Mouse (Mus musculus): ENCODE data around the gene Htatip2. TPM values are rescaled to one million over a fixed set of nuclear protein-coding genes. Genes with fewer than 3 reads are reported as not detected.

Gene Htatip2
- polyA plus RNA-seq, 1 experiment from 2014 or later, result 5.2 TPM

- Histone ChIP-seq H3K4me1 (ENCODE audit: control insufficient read depth, insufficient read depth, low read depth, low read length) (no peaks in the 10 kb centered on the region), H3K9ac (ENCODE audit: low read depth, low read length) (no peak overlapping the region), H3K4me2 (ENCODE audit: low read length) (no peak overlapping the region), H3K27ac (ENCODE audit: low read depth, low read length) (no peak overlapping the region), H3K36me3 (ENCODE audit: control insufficient read depth, insufficient read depth, low read length) (peaks cover 9% of the 10 kb centered on the region; the same call in 1 of the 2 replicates), H3K27me3 (replicated peaks; ENCODE audit: control insufficient read depth, insufficient read depth, low read length) (no peaks in the 10 kb centered on the region), H3K4me3 (ENCODE audit: low read length) (no peak overlapping the region), H3K9me3 (ENCODE audit: control insufficient read depth, low read length) (no peaks in the 10 kb centered on the region)
- WGBS, result 85% methylated on average over 5 of the region's 5 CpGs
- no peak for ATAC-seq
Observed at GRCm38 (mm10) chr7:49804638-49805165, 45.8 kb downstream of the Htatip2 start.

- peaks cover 9% of the 10 kb centered on the region; the same call in 1 of the 2 replicates for H3K36me3 ChIP-seq (ENCODE audit: control insufficient read depth, insufficient read depth, low read length)
- H3K4me3 ChIP-seq (ENCODE audit: low read length), result no peak overlapping the region
- H3K4me1 ChIP-seq (ENCODE audit: control insufficient read depth, insufficient read depth, low read depth, low read length), result no peaks in the 10 kb centered on the region
- no peak for ATAC-seq
- 59% methylated on average over 3 of the region's 3 CpGs for WGBS
- H3K9me3 ChIP-seq (ENCODE audit: control insufficient read depth, low read length), result no peaks in the 10 kb centered on the region
- H3K27me3 ChIP-seq (replicated peaks; ENCODE audit: control insufficient read depth, insufficient read depth, low read length), result no peaks in the 10 kb centered on the region
- no peak overlapping the region for H3K9ac ChIP-seq (ENCODE audit: low read depth, low read length)
- H3K27ac ChIP-seq (ENCODE audit: low read depth, low read length), result no peak overlapping the region
- H3K4me2 ChIP-seq (ENCODE audit: low read length), result no peak overlapping the region
Observed at GRCm38 (mm10) chr7:49805618-49806017, 46.7 kb downstream of the Htatip2 start.

GRCm38 (mm10) chr7:49807093-49807682 is 48.3 kb downstream of the Htatip2 start:
- no peak overlapping the region for H3K4me2 ChIP-seq (ENCODE audit: low read length)
- peaks cover 9% of the 10 kb centered on the region; the same call in 1 of the 2 replicates for H3K36me3 ChIP-seq (ENCODE audit: control insufficient read depth, insufficient read depth, low read length)
- H3K4me3 ChIP-seq (ENCODE audit: low read length), result no peak overlapping the region
- H3K9me3 ChIP-seq (ENCODE audit: control insufficient read depth, low read length), result no peaks in the 10 kb centered on the region
- 90% methylated on average over 9 of the region's 9 CpGs for WGBS
- no peak for ATAC-seq
- no peaks in the 10 kb centered on the region for H3K27me3 ChIP-seq (replicated peaks; ENCODE audit: control insufficient read depth, insufficient read depth, low read length)
- H3K27ac ChIP-seq (ENCODE audit: low read depth, low read length), result no peak overlapping the region
- no peaks in the 10 kb centered on the region for H3K4me1 ChIP-seq (ENCODE audit: control insufficient read depth, insufficient read depth, low read depth, low read length)
- no peak overlapping the region for H3K9ac ChIP-seq (ENCODE audit: low read depth, low read length)

DNA sequence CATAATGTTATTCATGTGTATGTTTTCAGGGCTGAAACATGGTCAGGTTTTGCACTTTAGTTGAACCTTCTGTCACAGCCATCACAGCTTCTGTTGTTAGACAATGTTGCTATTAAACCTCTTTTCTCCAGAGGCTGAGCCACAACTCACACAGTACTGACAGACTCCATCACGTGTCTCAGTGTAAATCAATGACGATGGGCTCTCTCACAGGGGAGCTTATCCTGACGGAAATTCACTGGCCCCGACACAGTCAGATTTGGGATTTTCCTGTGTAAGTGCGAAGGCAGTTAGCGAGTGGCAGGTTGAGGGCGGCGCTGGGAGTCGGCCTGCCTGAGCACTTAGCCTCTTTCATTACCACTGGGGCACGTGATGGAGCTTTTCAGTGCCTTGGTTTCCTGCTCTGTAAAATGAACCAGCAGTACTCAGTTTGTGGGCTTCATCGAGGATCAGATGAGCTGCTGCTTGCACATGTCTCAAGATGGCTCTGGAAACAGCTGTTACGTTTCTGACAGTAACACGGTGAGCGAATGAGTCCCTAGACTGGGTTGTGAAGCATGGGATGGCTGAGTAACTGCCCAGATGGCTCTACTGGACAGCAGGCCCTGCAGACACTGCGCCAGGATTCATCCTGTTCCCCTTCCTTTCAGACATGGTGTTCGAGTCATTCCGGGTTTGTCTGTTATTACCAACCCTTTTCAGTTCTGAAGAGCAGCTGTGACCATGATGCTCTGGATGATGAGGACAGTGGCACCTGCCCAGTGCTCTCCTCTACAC is 49.1 kb downstream of the Htatip2 start:
- Histone ChIP-seq H3K36me3 (ENCODE audit: control insufficient read depth, insufficient read depth, low read length) (peaks cover 9% of the 10 kb centered on the region; the same call in 1 of the 2 replicates), H3K4me2 (ENCODE audit: low read length) (no peak overlapping the region), H3K4me1 (ENCODE audit: control insufficient read depth, insufficient read depth, low read depth, low read length) (no peaks in the 10 kb centered on the region), H3K27ac (ENCODE audit: low read depth, low read length) (no peak overlapping the region), H3K9me3 (ENCODE audit: control insufficient read depth, low read length) (no peaks in the 10 kb centered on the region), H3K27me3 (replicated peaks; ENCODE audit: control insufficient read depth, insufficient read depth, low read length) (no peaks in the 10 kb centered on the region), H3K4me3 (ENCODE audit: low read length) (no peak overlapping the region), H3K9ac (ENCODE audit: low read depth, low read length) (no peak overlapping the region)
- WGBS, result 65% methylated on average over 17 of the region's 17 CpGs
- ATAC-seq, result peak; percentile 57; the same call in 1 of the 2 replicates

DNA sequence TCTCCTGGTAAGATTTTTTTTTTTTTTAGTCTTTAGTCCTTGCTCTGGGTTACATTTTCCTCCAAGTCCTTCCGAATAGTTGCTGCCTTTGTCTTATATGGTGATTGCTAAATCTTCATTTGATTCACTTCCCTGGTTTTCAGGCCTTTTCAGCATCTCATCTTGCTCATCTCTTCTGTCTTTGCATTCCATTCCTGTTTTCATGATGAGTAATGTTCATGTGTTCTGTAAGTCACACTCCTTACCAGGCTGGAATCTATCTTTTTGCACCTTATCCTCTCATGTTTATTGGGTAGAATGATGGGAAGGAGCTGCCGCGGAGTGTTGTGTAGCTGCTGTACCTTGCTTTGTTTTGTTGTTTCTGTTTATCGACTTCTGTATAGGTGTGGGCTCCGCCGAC is 50.2 kb downstream of the Htatip2 start:
- peaks cover 6% of the 10 kb centered on the region; the same call in 1 of the 2 replicates for H3K36me3 ChIP-seq (ENCODE audit: control insufficient read depth, insufficient read depth, low read length)
- 86% methylated on average over 6 of the region's 6 CpGs for WGBS
- H3K4me3 ChIP-seq (ENCODE audit: low read length), result no peak overlapping the region
- no peak overlapping the region for H3K27ac ChIP-seq (ENCODE audit: low read depth, low read length)
- no peak overlapping the region for H3K4me2 ChIP-seq (ENCODE audit: low read length)
- no peak overlapping the region for H3K9ac ChIP-seq (ENCODE audit: low read depth, low read length)
- no peaks in the 10 kb centered on the region for H3K4me1 ChIP-seq (ENCODE audit: control insufficient read depth, insufficient read depth, low read depth, low read length)
- ATAC-seq, result no peak
- no peaks in the 10 kb centered on the region for H3K9me3 ChIP-seq (ENCODE audit: control insufficient read depth, low read length)
- no peaks in the 10 kb centered on the region for H3K27me3 ChIP-seq (replicated peaks; ENCODE audit: control insufficient read depth, insufficient read depth, low read length)

DNA sequence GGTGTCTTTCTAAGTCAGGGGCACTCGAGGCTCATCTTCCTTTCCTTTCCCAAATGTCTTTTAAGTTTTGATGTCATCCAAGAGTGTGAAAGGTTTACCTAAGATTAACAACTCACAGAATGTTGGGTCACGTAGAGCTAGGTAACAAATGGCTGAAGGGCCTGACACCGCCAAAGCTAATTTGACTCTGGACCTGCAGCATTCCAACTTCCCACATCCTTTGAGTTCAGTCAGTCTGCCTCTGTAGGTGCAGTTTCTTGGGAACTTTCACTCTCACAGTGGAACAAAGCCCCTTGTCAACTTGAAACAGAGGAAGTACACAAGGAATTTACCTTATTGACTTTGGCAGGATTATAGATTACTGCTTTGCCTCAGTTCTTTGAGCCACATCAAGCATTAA is 50.6 kb downstream of the Htatip2 start:
- no peak overlapping the region for H3K9ac ChIP-seq (ENCODE audit: low read depth, low read length)
- no peak overlapping the region for H3K4me2 ChIP-seq (ENCODE audit: low read length)
- H3K27ac ChIP-seq (ENCODE audit: low read depth, low read length), result no peak overlapping the region
- no peak overlapping the region for H3K4me3 ChIP-seq (ENCODE audit: low read length)
- no peaks in the 10 kb centered on the region for H3K27me3 ChIP-seq (replicated peaks; ENCODE audit: control insufficient read depth, insufficient read depth, low read length)
- H3K4me1 ChIP-seq (ENCODE audit: control insufficient read depth, insufficient read depth, low read depth, low read length), result no peaks in the 10 kb centered on the region
- 65% methylated on average over 3 of the region's 3 CpGs for WGBS
- no peak for ATAC-seq
- peaks cover 6% of the 10 kb centered on the region; the same call in 1 of the 2 replicates for H3K36me3 ChIP-seq (ENCODE audit: control insufficient read depth, insufficient read depth, low read length)
- H3K9me3 ChIP-seq (ENCODE audit: control insufficient read depth, low read length), result no peaks in the 10 kb centered on the region

- no peaks in the 10 kb centered on the region for H3K9me3 ChIP-seq (ENCODE audit: control insufficient read depth, low read length)
- 53% methylated on average over 4 of the region's 4 CpGs for WGBS
- no peak overlapping the region for H3K27ac ChIP-seq (ENCODE audit: low read depth, low read length)
- H3K9ac ChIP-seq (ENCODE audit: low read depth, low read length), result no peak overlapping the region
- H3K4me1 ChIP-seq (ENCODE audit: control insufficient read depth, insufficient read depth, low read depth, low read length), result no peaks in the 10 kb centered on the region
- peaks cover 9% of the 10 kb centered on the region for H3K36me3 ChIP-seq (ENCODE audit: control insufficient read depth, insufficient read depth, low read length)
- H3K4me2 ChIP-seq (ENCODE audit: low read length), result no peak overlapping the region
- ATAC-seq, result peak; percentile 63; the same call in 1 of the 2 replicates
- H3K27me3 ChIP-seq (replicated peaks; ENCODE audit: control insufficient read depth, insufficient read depth, low read length), result no peaks in the 10 kb centered on the region
- no peak overlapping the region for H3K4me3 ChIP-seq (ENCODE audit: low read length)
Observed at GRCm38 (mm10) chr7:49811346-49811745, 52.4 kb downstream of the Htatip2 start.

- Histone ChIP-seq H3K27ac (ENCODE audit: low read depth, low read length) (no peak overlapping the region), H3K36me3 (ENCODE audit: control insufficient read depth, insufficient read depth, low read length) (peaks cover 6% of the 10 kb centered on the region), H3K9me3 (ENCODE audit: control insufficient read depth, low read length) (no peaks in the 10 kb centered on the region), H3K9ac (ENCODE audit: low read depth, low read length) (no peak overlapping the region), H3K4me3 (ENCODE audit: low read length) (no peak overlapping the region), H3K4me2 (ENCODE audit: low read length) (no peak overlapping the region), H3K4me1 (ENCODE audit: control insufficient read depth, insufficient read depth, low read depth, low read length) (no peaks in the 10 kb centered on the region; the same call in 1 of the 2 replicates), H3K27me3 (replicated peaks; ENCODE audit: control insufficient read depth, insufficient read depth, low read length) (no peaks in the 10 kb centered on the region)
- 15% methylated on average over 4 of the region's 4 CpGs for WGBS
- ATAC-seq, result no peak
Observed at GRCm38 (mm10) chr7:49819393-49819792, 60.5 kb downstream of the Htatip2 start.

DNA sequence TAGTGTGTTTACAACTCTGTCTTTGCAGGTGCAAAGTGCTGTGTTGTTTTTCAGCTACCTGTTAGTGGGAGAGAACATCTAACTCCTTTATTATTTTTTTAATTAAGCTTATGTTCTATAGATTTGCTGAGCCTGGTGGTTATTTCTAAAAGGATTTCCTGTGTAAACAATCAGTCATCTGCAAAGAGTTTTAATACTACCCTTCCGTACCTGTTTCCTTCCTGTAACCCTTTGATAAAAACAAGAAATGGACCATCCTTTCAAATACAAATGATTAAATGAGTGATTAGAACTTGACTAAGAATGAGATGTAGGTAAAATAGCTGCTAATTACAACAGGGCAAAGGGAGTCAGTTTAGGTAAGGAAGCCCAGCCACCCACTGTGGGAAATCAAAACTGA is 62.5 kb downstream of the Htatip2 start:
- 83% methylated on average over 1 of the region's 1 CpGs for WGBS
- H3K4me3 ChIP-seq (ENCODE audit: low read length), result no peak overlapping the region
- no peaks in the 10 kb centered on the region; the same call in 1 of the 2 replicates for H3K4me1 ChIP-seq (ENCODE audit: control insufficient read depth, insufficient read depth, low read depth, low read length)
- H3K9me3 ChIP-seq (ENCODE audit: control insufficient read depth, low read length), result no peaks in the 10 kb centered on the region
- no peaks in the 10 kb centered on the region for H3K27me3 ChIP-seq (replicated peaks; ENCODE audit: control insufficient read depth, insufficient read depth, low read length)
- peaks cover 3% of the 10 kb centered on the region; the same call in 1 of the 2 replicates for H3K36me3 ChIP-seq (ENCODE audit: control insufficient read depth, insufficient read depth, low read length)
- H3K9ac ChIP-seq (ENCODE audit: low read depth, low read length), result no peak overlapping the region
- no peak overlapping the region for H3K27ac ChIP-seq (ENCODE audit: low read depth, low read length)
- H3K4me2 ChIP-seq (ENCODE audit: low read length), result no peak overlapping the region
- no peak for ATAC-seq

Measured in hindbrain, embryonic 16.5 days (tissue).